Mouse (Mus musculus): ENCODE results near the gene Tcl1b2. TPM values are rescaled to one million over a fixed set of nuclear protein-coding genes. Genes with fewer than 3 reads are reported as not detected.

The Tcl1b2 gene
- total and polyA plus RNA-seq, 3 experiments = not detected

- Histone ChIP-seq H3K27me3 (ENCODE audit: control insufficient read depth in 1 of 2, insufficient read depth in 2 of 2, low read length in 2 of 2) (no peaks in the 10 kb centered on the region), H3K27ac (ENCODE audit: control insufficient read depth, low read depth, low read length) (no peak overlapping the region), H3K9ac (ENCODE audit: control insufficient read depth, low read depth, low read length, poor library complexity, severe bottlenecking) (no peak overlapping the region), H3K79me2 (ENCODE audit: control insufficient read depth, insufficient read depth, low read length, poor library complexity) (no peaks in the 10 kb centered on the region), H3K4me3 (ENCODE audit: control insufficient read depth in 1 of 2, insufficient read depth in 1 of 2, low read depth in 2 of 2, low read length in 2 of 2) (no peak overlapping the region), H3K9me3 (replicated peaks; ENCODE audit: insufficient read depth, low read length) (no peaks in the 10 kb centered on the region), H3K4me1 (ENCODE audit: control insufficient read depth in 1 of 2, insufficient read depth in 2 of 2, low read length in 2 of 2) (no peaks in the 10 kb centered on the region), H3K36me3 (ENCODE audit: control insufficient read depth in 1 of 2, insufficient read depth in 2 of 2, low read length in 2 of 2) (no peaks in the 10 kb centered on the region)
- no peak for DNase-seq (ENCODE audit: low read depth, low spot score)
- no peak for TF ChIP-seq ZMIZ1 (IDR thresholded peaks at IDR 0.05; ENCODE audit: low read depth, low read length)
- no peak for TF ChIP-seq MXI1 (IDR thresholded peaks at IDR 0.05; ENCODE audit: low read depth, low read length)
- no peak for TF ChIP-seq MAFK (IDR thresholded peaks at IDR 0.05; ENCODE audit: borderline replicate concordance, low read depth, low read length)
- no peak for TF ChIP-seq E2F4 (IDR thresholded peaks at IDR 0.05; ENCODE audit: borderline replicate concordance, low read depth, low read length)
- TF ChIP-seq HCFC1 (IDR thresholded peaks at IDR 0.05; ENCODE audit: low read depth, low read length) = no peak
- TF ChIP-seq POLR2AphosphoS2 (IDR thresholded peaks at IDR 0.05; ENCODE audit: low read length) = no peak
These were observed 37.0 kb upstream of the Tcl1b2 start for GRCm38 (mm10) chr12:105108856-105109255.

GRCm38 (mm10) chr12:105109406-105109805 is 36.4 kb upstream of the Tcl1b2 start:
- Histone ChIP-seq H3K4me1 (ENCODE audit: control insufficient read depth in 1 of 2, insufficient read depth in 2 of 2, low read length in 2 of 2) (no peaks in the 10 kb centered on the region), H3K4me3 (ENCODE audit: control insufficient read depth in 1 of 2, insufficient read depth in 1 of 2, low read depth in 2 of 2, low read length in 2 of 2) (no peak overlapping the region), H3K27ac (ENCODE audit: control insufficient read depth, low read depth, low read length) (no peak overlapping the region), H3K36me3 (ENCODE audit: control insufficient read depth in 1 of 2, insufficient read depth in 2 of 2, low read length in 2 of 2) (no peaks in the 10 kb centered on the region), H3K79me2 (ENCODE audit: control insufficient read depth, insufficient read depth, low read length, poor library complexity) (no peaks in the 10 kb centered on the region), H3K27me3 (ENCODE audit: control insufficient read depth in 1 of 2, insufficient read depth in 2 of 2, low read length in 2 of 2) (no peaks in the 10 kb centered on the region), H3K9me3 (replicated peaks; ENCODE audit: insufficient read depth, low read length) (no peaks in the 10 kb centered on the region), H3K9ac (ENCODE audit: control insufficient read depth, low read depth, low read length, poor library complexity, severe bottlenecking) (no peak overlapping the region)
- TF ChIP-seq USF2 (IDR thresholded peaks at IDR 0.05; ENCODE audit: borderline replicate concordance in 1 of 2, insufficient read depth in 1 of 2, low read depth in 1 of 2, low read length in 2 of 2) (no peak), HCFC1 (IDR thresholded peaks at IDR 0.05; ENCODE audit: low read depth, low read length) (no peak), UBTF (IDR thresholded peaks at IDR 0.05; ENCODE audit: borderline replicate concordance, insufficient read depth, low read depth, low read length) (no peak), RCOR1 (IDR thresholded peaks at IDR 0.05; ENCODE audit: low read depth, low read length) (no peak), CTCF (IDR thresholded peaks at IDR 0.05 in 2 of 3, conservative IDR thresholded peaks at IDR 0.05 in 1 of 3; ENCODE audit: control insufficient read depth in 1 of 3, insufficient read depth in 1 of 3, low read depth in 2 of 3, low read length in 3 of 3, poor library complexity in 1 of 3, severe bottlenecking in 1 of 3) (no peak), MYC (IDR thresholded peaks at IDR 0.05; ENCODE audit: low read depth, low read length) (no peak), TCF12 (IDR thresholded peaks at IDR 0.05; ENCODE audit: low read depth, low read length) (no peak), GABPA (IDR thresholded peaks at IDR 0.05; ENCODE audit: low read depth, low read length) (no peak), SIN3A (IDR thresholded peaks at IDR 0.05; ENCODE audit: low read length) (no peak), TAL1 (IDR thresholded peaks at IDR 0.05; ENCODE audit: low read length) (no peak), RAD21 (IDR thresholded peaks at IDR 0.05; ENCODE audit: low read depth, low read length) (no peak), SMC3 (IDR thresholded peaks at IDR 0.05; ENCODE audit: low read depth, low read length) (no peak), CHD2 (IDR thresholded peaks at IDR 0.05; ENCODE audit: low read length) (no peak), MAFK (IDR thresholded peaks at IDR 0.05; ENCODE audit: borderline replicate concordance, low read depth, low read length) (no peak), BHLHE40 (IDR thresholded peaks at IDR 0.05; ENCODE audit: borderline replicate concordance, low read depth, low read length) (no peak), MEF2A (IDR thresholded peaks at IDR 0.05; ENCODE audit: extremely low read depth, insufficient replicate concordance, low read depth, low read length, poor library complexity, severe bottlenecking) (no peak), POLR2AphosphoS2 (IDR thresholded peaks at IDR 0.05; ENCODE audit: low read length) (no peak), ZKSCAN1 (IDR thresholded peaks at IDR 0.05; ENCODE audit: low read depth, low read length) (no peak)
- no peak for DNase-seq (ENCODE audit: low read depth, low spot score)

Measured in MEL (cell line).